Mouse (Mus musculus) embryonic facial prominence, embryonic 14.5 days (tissue): Measurements from ENCODE around the gene Mad1l1. TPM values are rescaled to one million over a fixed set of nuclear protein-coding genes. Genes with fewer than 3 reads are reported as not detected.
A peak's percentile ranks its signal among the peaks of the same experiment; 100 is the strongest.

Experiments used
- ATAC-seq: fragments of 200-750 bp; cut with Nextera tagmentation; 2 replicates; pipeline ENCODE4 v1.8.0; 2017; ENCODE audit warnings: low read depth, moderate number of reproducible peaks, moderate TSS enrichment
- DNase-seq: peaks from one replicate; pipeline ENCODE4 v3.0.0-alpha.2; 2015; ENCODE audit warnings: low spot score
- H3K27ac ChIP-seq: fragments of 300-500 bp; sonication (generic); replicated peaks from 2 replicates; pipeline ENCODE4 v1.5.1; 2014; ENCODE audit warnings: low read depth, mild to moderate bottlenecking, low read length, moderate library complexity
- H3K27me3 ChIP-seq: fragments of 300-500 bp; sonication (generic); replicated peaks from 2 replicates; pipeline ENCODE4 v1.6.1; 2014; ENCODE audit warnings: low read length; ENCODE audit not compliant: control insufficient read depth, insufficient read depth
- H3K36me3 ChIP-seq: fragments of 300-500 bp; sonication (generic); 2 replicates; pipeline ENCODE4 v1.6.1; 2014; ENCODE audit warnings: low read length, mixed read lengths; ENCODE audit not compliant: control insufficient read depth, insufficient read depth
- H3K4me1 ChIP-seq: fragments of 300-500 bp; sonication (generic); 2 replicates; pipeline ENCODE4 v1.6.1; 2014; ENCODE audit warnings: antibody characterized with exemption, low read length; ENCODE audit not compliant: control insufficient read depth, insufficient read depth
- H3K4me2 ChIP-seq: fragments of 300-500 bp; sonication (generic); 2 replicates; pipeline ENCODE4 v1.6.1; 2014; ENCODE audit warnings: low read depth, mild to moderate bottlenecking, low read length, moderate library complexity, mixed read lengths
- H3K4me3 ChIP-seq: fragments of 300-500 bp; sonication (generic); 2 replicates; pipeline ENCODE4 v1.5.1; 2014; ENCODE audit warnings: low read depth, mild to moderate bottlenecking, low read length
- H3K9ac ChIP-seq: fragments of 300-500 bp; sonication (generic); 2 replicates; pipeline ENCODE4 v1.6.1; 2014; ENCODE audit warnings: low read depth, mild to moderate bottlenecking, low read length, moderate library complexity, mixed read lengths
- H3K9me3 ChIP-seq: fragments of 300-500 bp; sonication (generic); 2 replicates; pipeline ENCODE4 v1.6.1; 2016; ENCODE audit warnings: low read length; ENCODE audit not compliant: control insufficient read depth
- WGBS: fragments of 180-500 bp; shearing (Covaris S2); extraction: QIAGEN DNeasy Blood & Tissue Kit; methylation state at CpG from one replicate; pipeline ENCODE4 v1.1.7; 2014; 5-methylcytosine and 5-hydroxymethylcytosine counted together
- polyA plus RNA-seq: library from polyadenylated mRNA; unstranded; fragments of >200 nt; fragmentation: Nextera tagmentation; extraction: Ambion mirVana; gene quantifications from 2 replicates; pipeline ENCODE4 v1.2.1, GENCODE M21; 2014

Mad1l1 gene
- polyA plus RNA-seq, 1 experiment from 2014 or later, result 38.0 TPM

GRCm38 (mm10) chr5:140127981-140128380 is 193.4 kb downstream of the Mad1l1 start:
- Histone ChIP-seq H3K4me3 (no peak overlapping the region), H3K9ac (no peak overlapping the region), H3K4me1 (peaks cover 17% of the 10 kb centered on the region), H3K27me3 (no peaks in the 10 kb centered on the region), H3K36me3 (no peaks in the 10 kb centered on the region), H3K27ac (no peak overlapping the region), H3K4me2 (no peak overlapping the region), H3K9me3 (no peaks in the 10 kb centered on the region)
- ATAC-seq (no peak), DNase-seq (no peak)
- 63% methylated on average over 7 of the region's 7 CpGs for WGBS

DNA sequence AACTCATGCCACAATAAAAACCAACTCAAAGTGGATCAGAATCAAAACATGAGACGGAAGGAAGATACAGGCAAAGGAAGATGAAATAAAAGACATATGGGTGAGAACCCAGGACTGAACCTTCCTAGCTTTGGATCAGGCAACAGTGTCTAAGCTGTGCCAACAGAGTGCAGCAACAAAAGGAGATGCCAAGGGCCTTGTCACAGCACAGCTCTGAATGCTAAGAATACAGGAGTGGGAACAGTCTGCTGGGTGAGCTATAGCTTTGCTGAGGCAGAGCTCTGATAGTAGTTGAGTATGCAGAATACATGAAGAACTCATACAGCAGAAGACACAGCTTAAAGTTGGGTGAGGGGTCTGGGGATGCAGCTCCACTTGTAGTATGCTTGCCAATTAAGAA is 196.7 kb downstream of the Mad1l1 start:
- H3K27me3 ChIP-seq, result no peaks in the 10 kb centered on the region
- H3K9ac ChIP-seq, result no peak overlapping the region
- DNase-seq (no peak), ATAC-seq (no peak)
- no peaks in the 10 kb centered on the region for H3K36me3 ChIP-seq
- no peaks in the 10 kb centered on the region for H3K9me3 ChIP-seq
- H3K27ac ChIP-seq, result no peak overlapping the region
- no peak overlapping the region for H3K4me3 ChIP-seq
- 84% methylated on average over 1 of the region's 1 CpGs for WGBS
- peaks cover 33% of the 10 kb centered on the region for H3K4me1 ChIP-seq
- no peak overlapping the region for H3K4me2 ChIP-seq

DNA sequence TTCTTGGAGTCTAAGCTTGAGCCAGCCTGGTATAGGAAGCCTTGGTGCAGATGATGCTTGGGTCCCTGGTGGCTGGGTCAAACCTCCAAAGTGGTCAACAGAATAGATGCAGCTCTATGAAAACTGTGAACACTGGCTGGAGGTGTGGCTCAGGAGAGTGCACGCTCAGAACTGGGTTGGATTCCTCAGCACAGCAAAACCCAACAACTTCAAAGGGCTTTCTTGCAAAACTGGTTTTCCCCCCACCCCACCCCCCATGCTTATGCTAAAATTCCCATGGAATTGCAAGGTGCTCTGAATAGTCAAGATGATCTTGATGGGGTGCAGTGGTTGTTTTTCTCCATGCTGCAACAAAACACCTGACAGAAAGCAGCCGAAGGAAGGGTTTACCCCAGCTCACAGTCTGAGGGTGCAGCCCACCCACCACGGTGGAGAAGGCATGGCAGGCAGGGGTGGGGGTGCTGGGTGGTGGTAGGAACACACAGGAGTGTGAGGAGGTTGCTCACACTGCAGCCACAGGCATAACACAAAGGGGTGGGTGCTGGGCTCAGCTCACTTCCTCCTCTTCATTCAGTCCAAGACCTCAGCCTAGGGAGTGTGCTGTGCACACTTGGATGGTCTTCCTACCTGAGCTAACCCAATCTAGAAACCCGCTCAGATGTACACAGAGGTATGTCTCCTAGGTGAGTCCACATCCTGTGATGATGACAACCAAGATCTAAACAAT is 197.5 kb downstream of the Mad1l1 start:
- Histone ChIP-seq H3K9me3 (no peaks in the 10 kb centered on the region), H3K4me1 (peaks cover 25% of the 10 kb centered on the region), H3K9ac (no peak overlapping the region), H3K4me2 (no peak overlapping the region), H3K4me3 (no peak overlapping the region), H3K27ac (no peak overlapping the region; the same call in 1 of the 2 replicates), H3K36me3 (no peaks in the 10 kb centered on the region), H3K27me3 (no peaks in the 10 kb centered on the region)
- WGBS, result 71% methylated on average over 4 of the region's 4 CpGs
- DNase-seq, result peak; percentile 49
- peak; percentile 34; the same call in 1 of the 2 replicates for ATAC-seq

GRCm38 (mm10) chr5:140123194-140123593 is 198.2 kb downstream of the Mad1l1 start:
- Histone ChIP-seq H3K36me3 (no peaks in the 10 kb centered on the region), H3K9me3 (no peaks in the 10 kb centered on the region), H3K4me1 (peaks cover 19% of the 10 kb centered on the region), H3K9ac (no peak overlapping the region), H3K27ac (no peak overlapping the region; the same call in 1 of the 2 replicates), H3K4me2 (no peak overlapping the region), H3K27me3 (no peaks in the 10 kb centered on the region), H3K4me3 (no peak overlapping the region)
- no peak for ATAC-seq
- no peak for DNase-seq
- 49% methylated on average over 5 of the region's 5 CpGs for WGBS

DNA sequence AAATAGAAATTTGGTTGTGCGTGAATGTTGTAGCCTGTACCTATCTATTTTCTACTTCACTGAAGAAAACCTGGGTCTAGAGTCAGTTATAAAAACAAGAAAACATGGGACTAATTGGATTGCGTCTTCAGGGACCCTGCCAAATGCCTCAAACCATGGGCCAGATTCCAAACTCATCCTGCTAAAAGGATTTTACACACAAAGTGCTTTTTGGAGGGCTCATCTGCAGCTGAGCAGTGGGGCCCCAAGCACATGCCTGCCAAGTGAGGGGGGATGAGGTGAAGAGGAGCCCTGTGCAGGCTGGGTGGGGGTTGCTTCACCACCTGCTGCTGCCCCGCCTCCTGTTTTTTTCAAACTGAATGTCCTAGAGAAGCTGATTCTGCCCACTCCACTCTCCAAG is 199.4 kb downstream of the Mad1l1 start:
- no peak overlapping the region for H3K4me3 ChIP-seq
- no peaks in the 10 kb centered on the region for H3K9me3 ChIP-seq
- ATAC-seq (peak; percentile 62), DNase-seq (peak; percentile 87)
- WGBS, result 48% methylated on average over 3 of the region's 3 CpGs
- no peak overlapping the region for H3K4me2 ChIP-seq
- H3K36me3 ChIP-seq, result no peaks in the 10 kb centered on the region
- no peak overlapping the region; the same call in 1 of the 2 replicates for H3K9ac ChIP-seq
- peak overlapping the region; percentile 24; the same call in 1 of the 2 replicates for H3K27ac ChIP-seq
- H3K4me1 ChIP-seq, result peaks cover 16% of the 10 kb centered on the region
- H3K27me3 ChIP-seq, result no peaks in the 10 kb centered on the region

GRCm38 (mm10) chr5:140118921-140119320 is 202.4 kb downstream of the Mad1l1 start:
- 83% methylated on average over 3 of the region's 3 CpGs for WGBS
- no peaks in the 10 kb centered on the region for H3K36me3 ChIP-seq
- no peak overlapping the region for H3K4me3 ChIP-seq
- peaks cover 16% of the 10 kb centered on the region for H3K4me1 ChIP-seq
- H3K27me3 ChIP-seq, result no peaks in the 10 kb centered on the region
- ATAC-seq (no peak), DNase-seq (no peak)
- H3K9me3 ChIP-seq, result no peaks in the 10 kb centered on the region
- no peak overlapping the region for H3K27ac ChIP-seq
- no peak overlapping the region for H3K4me2 ChIP-seq
- H3K9ac ChIP-seq, result no peak overlapping the region

DNA sequence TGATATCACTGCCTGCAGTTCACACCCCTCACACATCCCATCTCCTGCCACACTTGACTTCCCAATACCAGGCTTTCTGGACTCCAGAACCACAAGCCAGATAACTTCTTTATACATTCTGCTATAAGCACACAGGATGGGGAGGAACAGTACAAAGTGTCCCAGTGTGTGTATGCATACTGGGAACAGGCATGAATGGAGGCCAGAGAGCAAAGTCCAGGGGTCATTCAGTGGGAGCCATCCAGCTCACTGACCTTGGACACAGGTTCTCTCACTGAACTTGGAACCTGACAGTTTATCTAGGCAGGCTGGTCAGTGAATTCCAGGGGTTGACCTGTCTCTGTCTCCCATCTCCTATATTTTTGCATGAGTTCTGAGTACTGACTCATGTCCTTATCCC is 203.4 kb downstream of the Mad1l1 start:
- Histone ChIP-seq H3K9me3 (no peaks in the 10 kb centered on the region), H3K27me3 (no peaks in the 10 kb centered on the region), H3K36me3 (no peaks in the 10 kb centered on the region), H3K27ac (no peak overlapping the region), H3K4me1 (peaks cover 16% of the 10 kb centered on the region), H3K4me2 (no peak overlapping the region), H3K9ac (no peak overlapping the region), H3K4me3 (no peak overlapping the region)
- ATAC-seq, result no peak
- DNase-seq, result no peak

GRCm38 (mm10) chr5:140115434-140116271 is 205.7 kb downstream of the Mad1l1 start:
- WGBS, result 48% methylated on average over 8 of the region's 8 CpGs
- Histone ChIP-seq H3K9me3 (no peaks in the 10 kb centered on the region), H3K4me1 (no peaks in the 10 kb centered on the region), H3K36me3 (0 out of 2 replicates have a peak, but pooled peaks cover 5% of the 10 kb centered on the region), H3K27me3 (no peaks in the 10 kb centered on the region), H3K4me3 (no peak overlapping the region), H3K9ac (no peak overlapping the region), H3K27ac (peak overlapping the region; percentile 28; the same call in 1 of the 2 replicates), H3K4me2 (no peak overlapping the region)
- ATAC-seq, result peak; percentile 61
- peak; percentile 72 for DNase-seq
